In genomic region chr5:25532256-25533147, GRCm38 (mm10) we compare ENCODE assay signal across 1 mouse cellular context.
TF ChIP-seq lines count a peak whose summit lies in the region.

No protein-coding gene starts in this region.

TF ChIP-seq in MEL, 35 proteins besides CTCF, POLR2A, EP300 and RAD21 (continued from another document):
- TF ChIP-seq BHLHE40 (IDR thresholded peaks at IDR 0.05; ENCODE audit: borderline replicate concordance, low read depth, low read length) (peak; percentile 58; the same call in 1 of the 2 replicates), POLR2AphosphoS2 (IDR thresholded peaks at IDR 0.05; ENCODE audit: low read length) (peak; percentile 31; the same call in 1 of the 2 replicates), HCFC1 (IDR thresholded peaks at IDR 0.05; ENCODE audit: low read depth, low read length) (peak; percentile 52), SMC3 (IDR thresholded peaks at IDR 0.05; ENCODE audit: low read depth, low read length) (no peak), ELF1 (IDR thresholded peaks at IDR 0.05; ENCODE audit: low read depth, low read length) (no peak), POLR2AphosphoS5 (IDR thresholded peaks at IDR 0.05; ENCODE audit: borderline replicate concordance, low read depth, low read length) (no peak), NRF1 (IDR thresholded peaks at IDR 0.05; ENCODE audit: insufficient read depth, low read depth, low read length, poor library complexity, severe bottlenecking) (no peak), ZC3H11A (IDR thresholded peaks at IDR 0.05; ENCODE audit: low read depth, low read length) (no peak), JUND (IDR thresholded peaks at IDR 0.05; ENCODE audit: low read depth, low read length) (no peak)
